Mouse (Mus musculus) cerebellum, postnatal 4 days (tissue): ENCODE results near the gene Tedc1.

Experiments
- DNase-seq, 2 experiments: peaks; one replicate each; pipeline ENCODE4 v3.0.0; 2022; ENCODE audit warnings: low spot score in 2 of 2, mixed read lengths in 1 of 2

Tedc1 gene

DNA sequence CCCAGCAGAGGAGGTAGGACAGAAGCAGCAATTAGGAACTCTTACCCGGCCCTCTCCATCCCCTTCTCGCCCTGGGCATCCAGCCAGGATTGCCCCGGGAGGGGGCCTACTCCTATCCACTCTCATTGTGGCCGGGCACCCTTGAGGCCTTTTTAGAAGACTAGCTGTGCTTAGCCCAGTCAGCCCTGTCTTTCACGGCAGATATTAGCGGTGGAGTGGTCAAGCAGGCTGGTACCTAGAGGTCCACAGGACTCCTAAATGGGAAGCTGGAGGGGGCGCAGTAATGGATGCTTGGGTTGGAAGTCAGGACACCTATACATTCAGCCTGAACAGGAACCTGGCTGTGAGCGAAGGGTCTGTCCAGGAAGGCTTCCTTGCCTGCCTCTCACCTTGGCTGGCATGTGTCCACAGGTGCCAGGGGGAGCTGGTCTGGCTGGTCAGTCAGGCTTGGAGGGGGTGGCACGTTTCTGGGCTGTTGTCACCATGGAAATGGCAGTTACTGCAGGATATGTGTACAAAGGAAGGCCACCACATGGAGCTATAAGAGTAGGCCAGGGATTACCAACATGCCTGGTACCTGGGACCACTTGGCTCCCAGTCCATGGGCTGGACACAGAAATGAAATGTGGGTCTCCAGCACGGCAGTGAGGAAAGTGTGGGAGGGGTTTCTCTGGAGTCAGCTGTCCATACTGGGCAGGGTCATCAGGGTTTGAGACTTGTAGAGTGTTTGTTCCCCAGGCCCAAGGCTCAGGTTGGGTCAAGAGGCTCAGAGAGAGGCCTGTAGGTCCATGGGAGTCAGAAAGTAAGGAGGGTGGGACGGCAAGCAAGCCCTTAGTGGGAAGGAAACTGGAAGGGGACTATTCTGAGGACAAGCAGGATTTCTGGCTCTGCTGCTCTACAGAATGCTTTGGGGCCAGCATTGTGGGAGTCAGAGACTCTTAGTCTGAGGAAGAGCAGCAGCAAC is 17.0 kb upstream of the Tedc1 start:
- no peak for DNase-seq

GRCm38 (mm10) chr12:113139908-113140615 is 16.2 kb upstream of the Tedc1 start, which contains the start of gene Crip2:
Gene Crip2 (plus strand): TSS chr12:113140236.
- peak in 1 of 2 experiments; percentile 79 for DNase-seq

GRCm38 (mm10) chr12:113140616-113141411 is 15.4 kb upstream of the Tedc1 start:
- peak in 1 of 2 experiments; percentile 24 for DNase-seq

DNA sequence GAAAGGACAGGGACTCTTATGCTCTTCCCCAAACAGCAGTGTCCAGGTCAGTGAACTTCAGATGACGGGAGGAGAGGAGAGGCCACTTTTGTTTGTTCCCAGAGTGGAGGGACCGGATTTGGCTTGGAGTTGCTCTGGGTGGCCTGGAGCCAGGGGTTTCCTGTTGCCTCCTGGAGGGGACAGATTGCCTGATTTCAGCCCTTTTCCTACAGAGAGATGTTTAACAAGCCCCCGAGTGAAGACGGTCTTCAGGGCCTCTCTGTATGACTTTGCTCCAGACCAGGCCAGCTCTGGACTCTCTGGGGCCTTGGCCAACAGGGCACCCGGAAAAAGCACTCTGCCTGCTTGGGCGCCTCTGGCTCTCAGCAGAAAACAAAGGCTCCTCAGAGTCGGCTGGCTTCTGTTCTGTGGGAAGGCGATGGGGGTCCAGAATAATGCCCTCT is 14.7 kb upstream of the Tedc1 start:
- DNase-seq: peak in 1 of 2 experiments; percentile 42

- DNase-seq: peak in 1 of 2 experiments; percentile 52
These were observed 13.9 kb upstream of the Tedc1 start for GRCm38 (mm10) chr12:113142021-113142975.

- no peak for DNase-seq
These were observed 13.1 kb upstream of the Tedc1 start for GRCm38 (mm10) chr12:113143164-113143563.

DNA sequence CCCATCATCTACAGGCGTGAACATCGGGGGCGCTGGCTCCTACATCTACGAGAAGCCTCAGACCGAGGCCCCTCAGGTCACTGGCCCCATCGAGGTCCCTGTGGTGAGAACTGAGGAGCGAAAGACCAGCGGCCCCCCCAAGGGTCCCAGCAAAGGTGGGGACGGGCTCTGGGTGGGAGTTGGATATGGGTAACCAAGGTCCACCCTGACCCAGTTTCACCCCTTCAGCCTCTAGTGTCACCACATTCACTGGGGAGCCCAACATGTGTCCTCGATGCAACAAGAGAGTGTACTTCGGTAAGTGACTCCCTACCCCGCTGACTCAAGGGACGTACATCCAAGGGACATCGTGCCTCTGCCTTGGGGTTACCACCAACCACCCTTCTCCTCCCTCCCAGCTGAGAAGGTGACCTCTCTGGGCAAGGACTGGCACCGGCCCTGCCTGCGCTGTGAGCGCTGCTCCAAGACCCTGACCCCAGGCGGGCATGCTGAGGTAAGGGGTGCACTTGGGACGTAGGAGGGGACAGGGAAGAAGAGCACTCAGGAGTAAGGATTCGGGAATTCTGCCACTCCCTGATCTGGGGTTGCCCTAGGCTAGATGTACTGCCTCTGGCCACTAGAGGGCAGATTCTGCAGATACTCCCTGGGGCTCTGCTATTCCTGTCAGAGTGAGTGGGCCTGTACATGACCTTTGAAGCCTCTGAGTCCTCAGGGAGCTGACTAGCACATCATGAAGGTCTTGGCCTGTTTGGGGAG is 12.0 kb upstream of the Tedc1 start:
- DNase-seq: no peak

GRCm38 (mm10) chr12:113144886-113145285 is 11.3 kb upstream of the Tedc1 start:
- no peak for DNase-seq

- DNase-seq: no peak
These were observed 10.6 kb upstream of the Tedc1 start for GRCm38 (mm10) chr12:113145591-113145990.

DNA sequence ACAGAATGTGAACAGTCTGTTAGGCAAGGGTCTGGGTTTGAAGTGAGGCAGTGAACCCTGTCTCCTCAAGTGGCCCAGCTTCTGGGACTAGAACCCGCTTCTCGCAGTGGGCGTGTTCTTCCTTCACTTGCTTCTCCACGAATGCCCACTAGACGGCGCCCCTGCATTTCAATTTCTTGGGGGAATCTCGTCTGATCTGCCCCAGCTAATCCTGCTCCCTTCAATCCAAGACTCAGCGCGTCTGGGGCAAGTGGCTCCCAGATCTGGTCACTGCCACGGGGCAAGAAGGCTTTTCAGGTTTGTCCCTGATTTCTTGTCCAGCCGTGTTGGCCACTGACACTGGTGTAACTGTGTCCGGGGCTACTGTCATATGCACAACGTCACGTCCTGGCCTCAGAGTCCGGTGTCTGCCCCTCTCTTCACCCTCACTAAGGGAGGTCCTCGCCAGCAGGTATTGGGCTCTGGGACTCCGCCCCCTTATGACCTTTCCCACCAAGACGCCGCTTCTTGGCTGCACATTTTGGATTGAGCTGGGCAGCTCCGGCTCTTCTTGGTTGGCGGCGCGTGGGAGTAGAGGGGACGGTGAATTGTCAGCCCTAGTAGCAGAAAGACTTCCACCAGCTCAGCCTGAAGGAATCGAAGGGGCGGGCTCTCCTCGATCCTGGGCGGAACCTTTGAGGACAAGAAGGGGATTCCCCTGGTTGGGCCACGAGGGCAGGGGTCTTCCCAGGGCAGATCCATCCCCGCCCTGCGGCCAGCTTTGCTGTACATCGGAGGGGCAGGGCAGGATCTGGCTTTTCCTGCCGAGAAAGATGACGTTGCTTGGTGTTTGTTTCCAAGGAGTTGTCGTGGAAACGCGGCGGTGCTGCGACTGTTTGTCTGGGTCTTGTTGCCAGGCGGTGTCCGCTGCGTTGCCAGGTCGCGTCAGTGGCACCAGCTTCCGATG is 9.8 kb upstream of the Tedc1 start, which contains the start of gene Crip1:
TSS of gene Crip1 (plus strand) at position 205 of the 946 bp plus-strand sequence.
- peak; percentile 78 to 86 for DNase-seq

- DNase-seq: peak in 1 of 2 experiments; percentile 68
These were observed 8.7 kb upstream of the Tedc1 start for GRCm38 (mm10) chr12:113147481-113147880.

- DNase-seq: no peak
These were observed 7.7 kb upstream of the Tedc1 start for GRCm38 (mm10) chr12:113148381-113149035.

DNA sequence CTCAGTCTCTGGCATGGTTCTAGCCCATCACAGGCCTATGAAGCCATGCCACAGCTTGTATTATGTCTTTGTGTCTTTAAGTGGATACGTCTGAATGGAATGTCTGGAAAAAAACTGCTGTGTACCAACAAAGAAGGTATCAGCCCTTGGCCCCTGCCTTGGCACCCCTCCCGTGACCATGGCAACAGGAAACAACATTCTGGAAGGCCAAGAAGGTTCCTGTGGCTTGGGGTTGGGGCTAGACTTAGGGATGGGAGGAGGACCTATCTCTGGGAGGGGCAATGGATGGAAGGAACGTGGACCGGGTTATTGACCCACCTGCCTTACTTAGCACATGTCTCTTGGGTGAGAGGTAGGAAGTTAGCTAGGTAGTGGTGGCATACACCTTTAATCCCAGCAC is 6.9 kb upstream of the Tedc1 start:
- DNase-seq: no peak

DNA sequence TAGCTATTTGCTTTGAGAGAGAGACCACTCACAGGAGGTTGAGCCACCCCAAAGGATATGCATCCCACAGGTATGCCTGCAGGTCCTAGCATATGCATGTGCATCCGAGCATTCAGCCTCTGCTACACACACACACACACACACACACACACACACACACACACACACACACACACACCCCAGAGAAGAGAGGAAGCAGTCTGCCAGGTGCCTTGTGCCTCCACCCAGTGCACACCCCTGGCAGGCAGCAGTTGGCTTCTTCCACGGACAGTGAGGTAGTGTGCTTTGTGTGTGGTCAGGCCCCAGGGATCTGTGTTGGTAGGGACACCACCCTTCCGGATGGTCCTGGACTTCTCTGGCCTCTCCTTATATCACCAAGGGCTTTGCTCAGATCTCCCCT is 6.3 kb upstream of the Tedc1 start:
- DNase-seq: no peak

DNA sequence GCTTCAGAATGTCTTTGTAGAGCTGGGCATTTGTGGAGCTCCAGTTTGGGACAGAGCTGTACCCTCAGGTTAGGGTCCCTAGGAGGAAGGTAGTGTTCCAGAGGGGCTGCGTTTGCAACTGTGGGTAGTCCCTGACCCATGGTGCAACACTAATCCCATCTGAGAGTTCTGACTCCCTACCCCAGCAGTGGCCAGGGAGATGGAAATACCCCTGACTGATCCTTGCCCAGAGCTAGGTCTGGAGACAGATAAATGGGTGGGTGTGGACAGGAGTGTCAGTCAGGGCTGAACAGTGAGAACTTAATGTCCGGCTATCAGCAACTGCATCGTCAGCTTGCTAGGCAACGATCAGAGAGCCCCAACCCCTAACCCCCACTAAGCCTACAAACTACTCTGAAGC is 5.6 kb upstream of the Tedc1 start:
- DNase-seq: no peak

DNA sequence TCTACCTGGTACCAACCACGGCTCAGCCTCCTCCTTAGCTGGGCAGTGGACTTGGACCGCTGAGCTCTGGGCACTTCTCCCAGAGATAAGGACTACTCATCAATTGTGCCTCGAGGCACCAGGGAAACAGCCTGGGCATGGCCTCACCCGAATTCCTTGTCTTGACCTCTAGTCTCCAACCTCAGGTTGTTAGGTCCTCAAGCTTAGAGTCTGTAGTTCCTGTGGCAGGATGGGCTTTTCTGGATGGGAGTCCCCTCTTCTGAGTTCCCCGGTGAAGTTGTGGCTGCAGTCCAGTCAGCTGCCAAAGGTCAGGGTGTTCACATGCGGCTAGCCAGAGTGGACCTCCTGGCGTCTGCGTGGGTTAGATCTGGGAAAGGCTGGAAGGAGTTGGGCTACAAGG is 5.2 kb upstream of the Tedc1 start:
- no peak for DNase-seq

DNA sequence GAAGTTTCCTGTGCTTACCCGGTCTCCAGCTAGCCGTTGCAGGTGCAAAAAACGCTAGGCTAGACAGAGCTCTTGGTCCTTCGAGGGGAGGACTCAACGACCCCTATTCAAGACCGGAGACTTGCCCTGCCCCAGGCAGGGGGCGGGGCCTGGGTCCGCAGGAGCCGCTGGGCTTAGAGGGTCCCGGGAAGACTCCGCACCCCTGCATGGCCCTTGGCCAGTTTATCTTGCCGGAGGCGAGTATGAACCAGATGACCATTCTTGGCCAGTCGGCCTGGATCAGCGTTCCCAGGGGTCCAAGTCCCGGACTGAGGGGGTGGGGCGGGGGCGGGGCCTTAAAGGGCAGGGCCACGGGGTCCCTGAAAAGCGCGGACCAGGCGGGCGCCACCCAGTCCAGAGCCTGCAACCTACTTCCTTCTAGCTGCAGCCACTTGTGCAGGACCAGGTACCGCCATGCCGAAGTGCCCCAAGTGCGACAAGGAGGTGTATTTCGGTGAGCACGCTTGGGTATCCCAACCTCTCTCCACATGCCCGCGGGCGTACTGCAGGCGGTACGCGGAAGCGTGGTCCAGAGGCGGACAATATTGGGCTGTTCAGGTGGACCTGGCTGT is 4.5 kb upstream of the Tedc1 start:
- DNase-seq: no peak

- DNase-seq: no peak
These were observed 4.0 kb upstream of the Tedc1 start for GRCm38 (mm10) chr12:113152272-113152661.
